Mouse (Mus musculus) small intestine, adult 2 months (tissue): ENCODE data around the gene Osbpl3. TPM values are rescaled to one million over a fixed set of nuclear protein-coding genes. Genes with fewer than 3 reads are reported as not detected.

ENCODE experiments used
- H3K27ac ChIP-seq: fragments of 200-500 bp; 2 replicates; pipeline ENCODE4 v1.5.1; 2012; ENCODE audit warnings: low read depth, low read length, control low read depth, inconsistent platforms; ENCODE audit not compliant: insufficient read depth
- H3K27me3 ChIP-seq: fragments of 200-500 bp; 2 replicates; pipeline ENCODE4 v1.6.1; 2012; ENCODE audit warnings: mild to moderate bottlenecking, moderate library complexity, low read length, inconsistent platforms; ENCODE audit not compliant: control insufficient read depth, insufficient read depth
- H3K36me3 ChIP-seq: fragments of 200-500 bp; 2 replicates; pipeline ENCODE4 v1.6.1; 2012; ENCODE audit warnings: mild to moderate bottlenecking, low read length, control low read depth, inconsistent platforms; ENCODE audit not compliant: control insufficient read depth, insufficient read depth
- H3K4me1 ChIP-seq: fragments of 200-500 bp; 2 replicates; pipeline ENCODE4 v1.6.1; 2012; ENCODE audit warnings: low read length, inconsistent platforms, mixed read lengths; ENCODE audit not compliant: control insufficient read depth, insufficient read depth, insufficient read length
- H3K4me3 ChIP-seq: fragments of 200-500 bp; 2 replicates; pipeline ENCODE4 v1.5.1; 2012; ENCODE audit warnings: low read depth, mild to moderate bottlenecking, control low read depth, inconsistent platforms, low read length, moderate library complexity
- CTCF ChIP-seq: fragments of 200-500 bp; IDR thresholded peaks from 2 replicates; pipeline ENCODE4 v1.5.1; 2012; ENCODE audit warnings: low read depth, mild to moderate bottlenecking, control low read depth, inconsistent platforms, low read length, moderate library complexity, mixed read lengths; ENCODE audit not compliant: insufficient replicate concordance, insufficient read length; ENCODE audit errors: extremely low read depth
- POLR2A ChIP-seq: fragments of 200-500 bp; IDR thresholded peaks from 2 replicates; pipeline ENCODE4 v1.6.1; 2012; ENCODE audit warnings: low read depth, mild to moderate bottlenecking, control low read depth, inconsistent platforms, low read length, moderate library complexity
- WGBS: fragments of 180-500 bp; shearing (Covaris S2); methylation state at CpG from one replicate; pipeline ENCODE4 v1.1.7; 2018; 5-methylcytosine and 5-hydroxymethylcytosine counted together
- polyA plus RNA-seq: library from polyadenylated mRNA; depleted of rRNA; stranded (reverse); fragments of >200 nt; gene quantifications from 2 replicates; pipeline ENCODE4 v1.2.3, GENCODE M21; 2012; rRNA removed

Gene Osbpl3
- polyA plus RNA-seq: 6.8 and 13.9 TPM in 2 replicates

DNA sequence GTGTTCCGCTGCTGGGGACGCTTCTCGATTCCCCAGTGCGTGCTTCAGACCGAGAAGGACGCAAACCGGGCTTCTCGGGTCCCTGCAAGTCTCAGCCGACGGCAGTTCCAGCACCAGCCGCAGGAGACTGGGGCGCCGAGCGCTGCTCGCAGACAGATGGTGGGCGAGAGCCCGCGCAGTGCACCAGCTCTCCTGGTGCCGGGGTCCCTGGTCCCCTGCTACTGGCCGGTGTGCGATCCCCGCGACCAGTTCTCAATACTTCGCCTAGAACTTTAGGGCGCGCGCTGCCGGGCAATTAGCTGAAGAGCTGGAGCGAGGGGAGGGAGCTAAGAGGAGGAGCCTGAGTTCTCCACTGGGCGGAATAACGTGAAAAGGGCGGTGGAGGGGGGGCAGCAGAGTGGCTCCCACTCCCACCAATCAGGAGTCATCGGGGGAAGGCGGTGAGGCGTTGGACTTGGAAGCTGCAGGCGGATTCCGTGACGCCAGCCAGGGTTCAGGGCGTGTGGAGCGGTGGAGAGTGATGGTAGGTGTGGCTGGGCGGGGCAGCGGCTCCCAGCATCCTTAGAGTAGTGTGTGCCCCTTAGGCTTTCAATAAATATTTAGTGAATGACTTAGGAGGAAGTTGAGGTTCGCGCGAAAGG is at the start of gene Osbpl3:
Osbpl3 (minus strand) TSS at position 373 of the 641 bp plus-strand sequence.
- TF ChIP-seq CTCF (no peak; the same call in 1 of the 2 replicates), POLR2A (peak; percentile 75)
- Histone ChIP-seq H3K4me1 (peaks cover 22% of the 10 kb centered on the region), H3K27me3 (no peaks in the 10 kb centered on the region), H3K36me3 (no peaks in the 10 kb centered on the region), H3K27ac (peak within 1 kb of the TSS; percentile 78), H3K4me3 (peak within 1 kb of the TSS; percentile 83)
- WGBS: under 1% methylated on average over 45 of the region's 45 CpGs

DNA sequence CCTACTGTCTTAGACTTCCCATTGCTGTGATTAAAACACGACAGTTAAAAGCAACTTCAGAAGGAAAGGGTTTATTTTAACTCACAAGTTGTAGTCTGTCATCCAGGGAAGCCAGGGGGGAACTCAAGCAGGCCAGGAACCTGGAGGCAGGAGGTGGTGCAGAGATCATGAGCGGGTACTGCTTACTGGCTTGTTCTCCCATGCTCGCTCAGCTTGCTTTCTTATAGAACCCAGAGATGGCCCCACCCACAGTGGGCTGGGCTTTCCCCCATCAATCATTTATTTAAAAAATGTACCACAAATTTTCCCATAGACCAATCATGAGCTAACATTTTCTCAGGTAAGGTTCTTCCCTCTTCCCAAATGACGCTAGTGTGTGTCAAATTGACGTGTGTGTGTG is 49.5 kb upstream of the Osbpl3 start:
- 89% methylated on average over 5 of the region's 5 CpGs for WGBS
- Histone ChIP-seq H3K4me3 (no peak overlapping the region), H3K4me1 (no peaks in the 10 kb centered on the region), H3K36me3 (no peaks in the 10 kb centered on the region), H3K27ac (no peak overlapping the region), H3K27me3 (no peaks in the 10 kb centered on the region)
- TF ChIP-seq POLR2A (no peak), CTCF (no peak)

DNA sequence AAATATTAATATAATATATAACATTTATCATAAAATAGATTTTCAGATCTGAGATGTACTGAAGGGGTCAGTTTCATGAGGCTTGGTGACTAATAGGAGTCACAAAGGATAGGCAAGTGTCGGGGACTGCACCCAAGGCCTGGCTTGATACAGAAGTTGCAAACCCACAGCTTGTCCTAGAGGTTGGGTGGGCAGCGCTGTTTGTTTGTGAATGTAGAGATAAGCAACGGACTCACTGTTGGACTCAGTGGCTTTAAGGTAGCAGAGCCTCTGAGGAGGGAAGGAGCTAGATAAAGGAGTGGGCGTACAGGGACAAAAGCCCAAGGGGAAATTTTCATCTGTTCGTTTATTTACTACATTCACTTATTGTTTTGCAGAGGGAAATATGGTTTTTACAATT is 48.7 kb upstream of the Osbpl3 start:
- no peak for TF ChIP-seq CTCF
- no peak for TF ChIP-seq POLR2A
- H3K27me3 ChIP-seq: no peaks in the 10 kb centered on the region
- no peaks in the 10 kb centered on the region for H3K4me1 ChIP-seq
- no peak overlapping the region for H3K27ac ChIP-seq
- no peak overlapping the region for H3K4me3 ChIP-seq
- 82% methylated on average over 5 of the region's 5 CpGs for WGBS
- no peaks in the 10 kb centered on the region for H3K36me3 ChIP-seq

DNA sequence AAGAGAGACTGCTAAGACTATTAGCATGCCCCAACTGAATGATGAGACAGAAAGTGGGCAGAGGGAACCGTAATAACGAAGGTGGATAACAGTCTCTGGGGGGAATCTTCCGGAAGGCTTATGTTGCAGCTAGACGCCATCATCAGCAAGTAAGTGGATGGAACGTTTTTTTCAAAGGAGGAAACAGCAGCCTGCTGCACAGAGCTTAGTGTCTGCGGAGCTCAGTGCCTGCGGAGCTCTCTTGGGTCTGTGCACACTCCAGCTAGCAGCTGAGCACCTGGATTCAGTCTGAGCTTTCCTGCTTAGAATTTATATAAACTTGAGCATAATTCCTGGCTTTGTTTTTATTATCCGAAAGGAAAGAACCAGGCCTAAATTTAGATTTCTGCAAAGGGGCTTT is 47.8 kb upstream of the Osbpl3 start:
- H3K4me3 ChIP-seq: no peak overlapping the region
- no peak for TF ChIP-seq POLR2A
- no peak for TF ChIP-seq CTCF
- WGBS: 60% methylated on average over 8 of the region's 8 CpGs
- no peaks in the 10 kb centered on the region for H3K27me3 ChIP-seq
- no peaks in the 10 kb centered on the region for H3K36me3 ChIP-seq
- no peaks in the 10 kb centered on the region for H3K4me1 ChIP-seq
- H3K27ac ChIP-seq: no peak overlapping the region

DNA sequence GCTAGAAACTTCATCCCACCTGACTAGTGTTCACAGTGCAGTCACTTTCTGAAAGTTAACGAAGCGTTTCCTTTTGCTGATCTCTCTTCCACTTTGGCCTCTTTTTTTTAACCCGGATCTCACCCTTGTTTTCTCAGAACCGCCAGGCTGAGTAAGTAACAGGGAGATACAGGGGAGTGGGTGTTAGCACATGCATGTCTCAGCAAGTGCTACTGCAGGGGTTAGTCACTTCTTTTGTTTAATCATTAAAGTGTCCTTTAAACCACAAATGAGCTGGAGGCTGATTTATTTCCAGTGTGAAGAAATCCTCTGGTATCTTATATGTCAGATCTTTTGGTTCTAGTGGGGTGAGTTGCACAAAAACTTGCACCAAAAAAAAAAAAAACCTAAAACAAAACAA is 47.0 kb upstream of the Osbpl3 start:
- no peaks in the 10 kb centered on the region for H3K4me1 ChIP-seq
- TF ChIP-seq POLR2A (no peak), CTCF (no peak)
- WGBS: 75% methylated on average over 4 of the region's 4 CpGs
- H3K27me3 ChIP-seq: no peaks in the 10 kb centered on the region
- H3K36me3 ChIP-seq: no peaks in the 10 kb centered on the region
- no peak overlapping the region for H3K4me3 ChIP-seq
- no peak overlapping the region for H3K27ac ChIP-seq

DNA sequence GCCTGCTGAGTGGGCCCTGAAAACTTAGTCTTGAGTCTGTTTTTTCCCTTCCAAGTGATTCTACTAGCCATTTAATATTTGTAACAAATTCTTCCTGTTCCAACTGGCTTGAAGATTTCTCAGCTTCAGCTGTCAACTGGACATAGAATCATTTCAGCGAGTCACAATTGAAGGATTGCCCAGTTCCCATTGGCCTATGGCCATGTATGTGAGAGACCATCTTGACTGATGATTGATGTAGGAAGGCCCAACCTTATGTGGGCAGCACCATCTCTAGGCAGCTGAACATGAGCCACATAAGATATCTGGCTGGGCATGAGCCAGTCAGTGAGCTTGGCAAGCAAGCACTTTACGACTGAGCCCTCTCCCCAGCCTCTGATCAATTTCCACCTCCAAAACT is 42.3 kb upstream of the Osbpl3 start:
- H3K36me3 ChIP-seq: no peaks in the 10 kb centered on the region
- 91% methylated on average over 2 of the region's 2 CpGs for WGBS
- TF ChIP-seq POLR2A (no peak), CTCF (no peak)

DNA sequence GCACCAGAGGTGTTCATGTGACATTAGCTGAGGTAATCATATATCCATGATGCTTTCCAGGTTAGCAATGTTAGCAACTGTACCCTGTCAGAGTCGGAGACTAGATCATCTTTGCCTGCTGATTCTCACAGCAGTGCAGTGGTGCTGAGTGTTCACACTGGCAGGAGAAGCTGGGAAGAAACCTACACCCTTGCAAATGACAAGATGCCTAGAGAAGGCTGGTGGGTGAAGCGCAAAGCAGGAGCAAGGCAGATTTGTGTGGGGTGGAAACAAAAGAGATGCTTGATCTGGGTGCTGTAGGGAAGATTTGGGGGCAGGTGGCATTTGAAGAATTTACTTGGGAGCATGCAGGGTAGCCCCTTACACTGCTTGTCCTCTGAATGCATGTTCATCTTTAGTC is 34.5 kb upstream of the Osbpl3 start:
- H3K27ac ChIP-seq: no peak overlapping the region
- TF ChIP-seq POLR2A (no peak), CTCF (no peak)
- no peaks in the 10 kb centered on the region for H3K27me3 ChIP-seq
- WGBS: 93% methylated on average over 2 of the region's 2 CpGs
- H3K4me3 ChIP-seq: no peak overlapping the region
- H3K4me1 ChIP-seq: no peaks in the 10 kb centered on the region
- no peaks in the 10 kb centered on the region for H3K36me3 ChIP-seq

More for the DNA sequence above, 42.3 kb upstream of the Osbpl3 start:
- Histone ChIP-seq H3K4me1 (no peaks in the 10 kb centered on the region), H3K4me3 (no peak overlapping the region), H3K27me3 (no peaks in the 10 kb centered on the region), H3K27ac (no peak overlapping the region)
